Mouse (Mus musculus): Measurements from ENCODE around the gene Olfr576. TPM values are rescaled to one million over a fixed set of nuclear protein-coding genes. Genes with fewer than 3 reads are reported as not detected.

Olfr576 gene
- polyA plus RNA-seq, 1 experiment = not detected

- DNase-seq (ENCODE audit: low read depth) = no peak
- no peak for TF ChIP-seq CTCF (IDR thresholded peaks at IDR 0.05; ENCODE audit: borderline replicate concordance, extremely low read depth, insufficient read depth, insufficient read length)
These were observed 4.3 kb upstream of the Olfr576 start for GRCm38 (mm10) chr7:102958137-102958536.

- TF ChIP-seq POLR2A (IDR thresholded peaks at IDR 0.05; ENCODE audit: borderline replicate concordance, extremely low read depth, insufficient read depth, insufficient read length, poor library complexity, severe bottlenecking) = no peak
- TF ChIP-seq CTCF (IDR thresholded peaks at IDR 0.05; ENCODE audit: borderline replicate concordance, extremely low read depth, insufficient read depth, insufficient read length) = no peak
- no peak for DNase-seq (ENCODE audit: low read depth)
These were observed 3.9 kb upstream of the Olfr576 start, which contains the start of gene Olfr575 for GRCm38 (mm10) chr7:102958593-102958992. Gene Olfr575 (minus strand): TSS chr7:102958775.

GRCm38 (mm10) chr7:102974399-102974798 lies 11.9 kb downstream of the Olfr576 start:
- DNase-seq (ENCODE audit: low read depth) = no peak
- no peak for TF ChIP-seq POLR2A (IDR thresholded peaks at IDR 0.05; ENCODE audit: borderline replicate concordance, extremely low read depth, insufficient read depth, insufficient read length, poor library complexity, severe bottlenecking)
- no peak for TF ChIP-seq CTCF (IDR thresholded peaks at IDR 0.05; ENCODE audit: borderline replicate concordance, extremely low read depth, insufficient read depth, insufficient read length)

- TF ChIP-seq POLR2A (IDR thresholded peaks at IDR 0.05; ENCODE audit: borderline replicate concordance, extremely low read depth, insufficient read depth, insufficient read length, poor library complexity, severe bottlenecking) (no peak), CTCF (IDR thresholded peaks at IDR 0.05; ENCODE audit: borderline replicate concordance, extremely low read depth, insufficient read depth, insufficient read length) (no peak)
- DNase-seq (ENCODE audit: low read depth) = no peak
These were observed 13.4 kb downstream of the Olfr576 start, which contains the start of gene Olfr577 for GRCm38 (mm10) chr7:102975843-102976242. Gene Olfr577 (minus strand): TSS chr7:102975943.

GRCm38 (mm10) chr7:102989224-102989623 lies 26.8 kb downstream of the Olfr576 start, which contains the start of gene Olfr578:
Gene Olfr578 (minus strand): TSS chr7:102989324.
- TF ChIP-seq CTCF (IDR thresholded peaks at IDR 0.05; ENCODE audit: borderline replicate concordance, extremely low read depth, insufficient read depth, insufficient read length) (no peak), POLR2A (IDR thresholded peaks at IDR 0.05; ENCODE audit: borderline replicate concordance, extremely low read depth, insufficient read depth, insufficient read length, poor library complexity, severe bottlenecking) (no peak)
- no peak for DNase-seq (ENCODE audit: low read depth)

Other genes starting within 250 kb of the Olfr576 start
- not detected in 2 replicates for gene Olfr33, start 243.6 kb upstream of the Olfr576 start, polyA plus RNA-seq (2012; rRNA removed)
- gene Olfr559, start 235.2 kb upstream of the Olfr576 start, polyA plus RNA-seq (2012; rRNA removed) = not detected in 2 replicates
- gene Olfr560, start 203.3 kb upstream of the Olfr576 start, polyA plus RNA-seq (2012; rRNA removed) = not detected in 2 replicates
- gene Olfr78, start 203.2 kb upstream of the Olfr576 start, polyA plus RNA-seq (2012; rRNA removed) = 0.15 and 0.18 TPM in 2 replicates
- gene Olfr561, start 191.4 kb upstream of the Olfr576 start, polyA plus RNA-seq (2012; rRNA removed) = not detected in 2 replicates
- gene Olfr564, start 159.2 kb upstream of the Olfr576 start, polyA plus RNA-seq (2012; rRNA removed) = not detected in 2 replicates
- gene Olfr566, start 103.9 kb upstream of the Olfr576 start, polyA plus RNA-seq (2012; rRNA removed) = not detected in 2 replicates
- gene Olfr568, start 85.5 kb upstream of the Olfr576 start, polyA plus RNA-seq (2012; rRNA removed) = not detected in 2 replicates
- gene Olfr569, start 71.8 kb upstream of the Olfr576 start, polyA plus RNA-seq (2012; rRNA removed) = not detected in 2 replicates
- not detected in 2 replicates for gene Olfr570, start 68.1 kb upstream of the Olfr576 start, polyA plus RNA-seq (2012; rRNA removed)
- gene Olfr571, start 45.1 kb upstream of the Olfr576 start, polyA plus RNA-seq (2012; rRNA removed) = not detected in 2 replicates
- gene Olfr572, start 38.3 kb upstream of the Olfr576 start, polyA plus RNA-seq (2012; rRNA removed) = not detected in 2 replicates
- gene Olfr573-ps1, start 20.1 kb upstream of the Olfr576 start, polyA plus RNA-seq (2012; rRNA removed) = not detected in 2 replicates
- 0.08 TPM in 1 of 2 replicates, not detected in the other for gene Olfr574, start 14.2 kb upstream of the Olfr576 start, polyA plus RNA-seq (2012; rRNA removed)
- not detected in 2 replicates for gene Olfr575, start 3.9 kb upstream of the Olfr576 start, polyA plus RNA-seq (2012; rRNA removed)
- gene Olfr577, start 13.3 kb downstream of the Olfr576 start, polyA plus RNA-seq (2012; rRNA removed) = not detected in 2 replicates
- gene Olfr578, start 26.7 kb downstream of the Olfr576 start, polyA plus RNA-seq (2012; rRNA removed) = not detected in 2 replicates
- gene Olfr582, start 75.4 kb downstream of the Olfr576 start, polyA plus RNA-seq (2012; rRNA removed) = not detected in 2 replicates
- not detected in 2 replicates for gene Olfr583, start 88.6 kb downstream of the Olfr576 start, polyA plus RNA-seq (2012; rRNA removed)
- gene Olfr584, start 119.2 kb downstream of the Olfr576 start, polyA plus RNA-seq (2012; rRNA removed) = not detected in 2 replicates
- not detected in 2 replicates for gene Olfr585, start 135.1 kb downstream of the Olfr576 start, polyA plus RNA-seq (2012; rRNA removed)
- gene Olfr586, start 163.0 kb downstream of the Olfr576 start, polyA plus RNA-seq (2012; rRNA removed) = not detected in 2 replicates
- not detected in 2 replicates for gene Olfr588-ps1, start 178.2 kb downstream of the Olfr576 start, polyA plus RNA-seq (2012; rRNA removed)
- gene Olfr589, start 193.7 kb downstream of the Olfr576 start, polyA plus RNA-seq (2012; rRNA removed) = not detected in 2 replicates
- gene Olfr591, start 215.7 kb downstream of the Olfr576 start, polyA plus RNA-seq (2012; rRNA removed) = not detected in 2 replicates
- not detected in 2 replicates for gene Olfr592, start 222.1 kb downstream of the Olfr576 start, polyA plus RNA-seq (2012; rRNA removed)
- gene Olfr593, start 249.2 kb downstream of the Olfr576 start, polyA plus RNA-seq (2012; rRNA removed) = not detected in 2 replicates